Mouse (Mus musculus) liver, postnatal 0 days (tissue): ENCODE results near the gene Hspb2.

Experiments used
- CTCF ChIP-seq: sonication (generic); IDR thresholded peaks from 2 replicates; pipeline ENCODE4 v1.5.1; 2016; ENCODE audit warnings: antibody characterized with exemption, low read depth
- EP300 ChIP-seq: IDR thresholded peaks from 2 replicates; pipeline ENCODE4 v1.6.1; 2016; ENCODE audit warnings: antibody characterized with exemption, low read depth, mild to moderate bottlenecking

- no peak for TF ChIP-seq EP300
- no peak for TF ChIP-seq CTCF
These were observed 23.5 kb upstream of the Hspb2 start for GRCm38 (mm10) chr9:50775662-50776126.
